Comparison of ENCODE assay signal across 8 mouse cellular contexts in the genomic region with DNA sequence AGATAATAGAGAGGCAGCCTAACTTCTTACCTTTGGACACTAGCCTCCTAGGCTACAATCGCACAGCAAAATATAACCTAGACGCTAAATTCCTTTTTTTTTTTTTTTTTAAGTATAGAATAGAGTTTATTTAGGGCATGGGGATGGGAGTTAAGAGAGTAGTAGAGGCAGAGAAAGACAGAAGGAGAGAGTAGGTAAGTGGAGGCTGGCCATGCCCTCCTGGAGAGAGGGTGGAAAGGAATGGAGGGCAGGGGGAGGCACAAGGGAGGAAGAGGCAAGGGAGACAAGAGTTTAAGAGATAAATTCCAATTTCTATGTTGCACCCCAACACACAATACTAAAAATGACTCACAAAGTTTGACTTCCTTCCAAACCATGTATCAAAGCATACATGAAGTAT. TPM values are rescaled to one million over a fixed set of nuclear protein-coding genes. Genes with fewer than 3 reads are reported as not detected.
DNase-seq lines count a peak whose midpoint lies in the region; ATAC-seq and TF ChIP-seq lines count a peak whose summit lies in the region.
"Not testable (repeated sequence)": the region's sequence is repeated elsewhere in the genome, so short reads cannot be mapped to it uniquely, and the experiment has no call there.

No protein-coding gene starts in this region.

- intact Hi-C loops in left cerebral cortex, adult 2 months (cut with DNase I): loop anchor here (10.0 kb wide), 1 partner anchor 90 kb away; the partner anchor contains the start of gene Zfp994

- TF ChIP-seq POLR2A in embryonic fibroblast, embryonic 13.5 days (IDR thresholded peaks at IDR 0.05; ENCODE audit: low read depth, low read length): not testable (repeated sequence)

- H3K4me2 ChIP-seq in heart, embryonic 11.5 days: peak overlapping the region; percentile 56
- H3K4me2 ChIP-seq in hindbrain, embryonic 16.5 days (ENCODE audit: low read length): peak overlapping the region; percentile 53
- H3K4me2 ChIP-seq in liver, embryonic 16.5 days (ENCODE audit: low read depth, low read length): peak overlapping the region; percentile 59
- peak overlapping the region; percentile 56 for H3K4me2 ChIP-seq in midbrain, embryonic 15.5 days
- H3K4me2 ChIP-seq in stomach, postnatal 0 days (replicated peaks; ENCODE audit: low read depth): peak overlapping the region; percentile 52

- not testable (repeated sequence) for H3K9ac ChIP-seq in heart, embryonic 11.5 days (ENCODE audit: low read depth, low read length); liver, embryonic 16.5 days (ENCODE audit: low read depth, low read length)
- peak overlapping the region; percentile 68 for H3K9ac ChIP-seq in hindbrain, embryonic 16.5 days (ENCODE audit: low read depth, low read length)
- peak overlapping the region; percentile 44; the same call in 1 of the 2 replicates for H3K9ac ChIP-seq in midbrain, embryonic 15.5 days
- peak overlapping the region; percentile 68; the same call in 1 of the 2 replicates for H3K9ac ChIP-seq in stomach, postnatal 0 days (ENCODE audit: low read length)

- not testable (repeated sequence) for H3K27ac ChIP-seq in embryonic fibroblast, embryonic 13.5 days (ENCODE audit: insufficient read depth, low read length); heart, embryonic 11.5 days (ENCODE audit: low read depth, low read length); hindbrain, embryonic 16.5 days (ENCODE audit: low read depth, low read length); liver, embryonic 16.5 days (ENCODE audit: low read length)
- peak overlapping the region; percentile 82 for H3K27ac ChIP-seq in left cerebral cortex, adult 2 months
- peak overlapping the region; percentile 80 for H3K27ac ChIP-seq in midbrain, embryonic 15.5 days
- H3K27ac ChIP-seq in stomach, postnatal 0 days (replicated peaks): peak overlapping the region; percentile 49; the same call in 1 of the 2 replicates

- TF ChIP-seq CTCF in embryonic fibroblast, embryonic 13.5 days (IDR thresholded peaks at IDR 0.05; ENCODE audit: borderline replicate concordance, insufficient read depth, low read length); left cerebral cortex, adult 2 months (IDR thresholded peaks at IDR 0.05); stomach, postnatal 0 days (IDR thresholded peaks at IDR 0.05; ENCODE audit: low read depth): not testable (repeated sequence)

- not testable (repeated sequence) for H3K9me3 ChIP-seq in heart, embryonic 11.5 days (replicated peaks; ENCODE audit: control insufficient read depth, low read length); hindbrain, embryonic 16.5 days (ENCODE audit: control insufficient read depth, low read length); liver, embryonic 16.5 days (replicated peaks; ENCODE audit: control insufficient read depth, low read length); midbrain, embryonic 15.5 days; stomach, postnatal 0 days (ENCODE audit: control insufficient read depth, low read length)

- not testable (repeated sequence) for H3K27me3 ChIP-seq in heart, embryonic 11.5 days (ENCODE audit: control insufficient read depth, insufficient read depth, low read length); hindbrain, embryonic 16.5 days (replicated peaks; ENCODE audit: control insufficient read depth, insufficient read depth, low read length); liver, embryonic 16.5 days (ENCODE audit: control insufficient read depth, insufficient read depth, low read depth, low read length); midbrain, embryonic 15.5 days (replicated peaks); stomach, postnatal 0 days (ENCODE audit: control insufficient read depth, insufficient read depth, low read length)

- not testable (repeated sequence) for H3K4me1 ChIP-seq in embryonic fibroblast, embryonic 13.5 days (ENCODE audit: control insufficient read depth, insufficient read depth, low read length); heart, embryonic 11.5 days (ENCODE audit: control insufficient read depth, insufficient read depth, low read length); hindbrain, embryonic 16.5 days (ENCODE audit: control insufficient read depth, insufficient read depth, low read depth, low read length); liver, embryonic 16.5 days (ENCODE audit: control insufficient read depth, low read depth, low read length); midbrain, embryonic 15.5 days; stomach, postnatal 0 days (replicated peaks; ENCODE audit: control insufficient read depth, insufficient read depth)

- DNase-seq in NIH3T3 (ENCODE audit: low read depth): peak; percentile 22
- not testable (repeated sequence) for DNase-seq in left cerebral cortex, adult 2 months (ENCODE audit: extremely low spot score in 1 of 2, low spot score in 2 of 2); stomach, postnatal 0 days (ENCODE audit: low spot score)

- H3K4me3 ChIP-seq in embryonic fibroblast, embryonic 13.5 days (ENCODE audit: insufficient read depth, low read length): peak overlapping the region; percentile 54
- peak overlapping the region; percentile 61 for H3K4me3 ChIP-seq in heart, embryonic 11.5 days (ENCODE audit: low read depth, low read length)
- H3K4me3 ChIP-seq in hindbrain, embryonic 16.5 days (ENCODE audit: low read length): peak overlapping the region; percentile 60
- H3K4me3 ChIP-seq in left cerebral cortex, adult 2 months: peak overlapping the region; percentile 77
- peak overlapping the region; percentile 72 for H3K4me3 ChIP-seq in liver, embryonic 16.5 days (ENCODE audit: low read depth, low read length)
- H3K4me3 ChIP-seq in midbrain, embryonic 15.5 days: peak overlapping the region; percentile 74
- H3K4me3 ChIP-seq in stomach, postnatal 0 days (ENCODE audit: low read depth, low read length): peak overlapping the region; percentile 56

- 15% methylated on average over 2 of the region's 2 CpGs for WGBS in heart, embryonic 11.5 days (ENCODE audit: insufficient replicate concordance)
- WGBS in hindbrain, embryonic 16.5 days: 18% methylated on average over 2 of the region's 2 CpGs
- WGBS in liver, embryonic 16.5 days (ENCODE audit: insufficient replicate concordance): 11% methylated on average over 2 of the region's 2 CpGs
- WGBS in midbrain, embryonic 15.5 days: 20% methylated on average over 2 of the region's 2 CpGs
- 3% methylated on average over 2 of the region's 2 CpGs for WGBS in stomach, postnatal 0 days

- not testable (repeated sequence) for TF ChIP-seq EP300 in stomach, postnatal 0 days (optimal IDR thresholded peaks at IDR 0.05)

- not testable (repeated sequence) for ATAC-seq in heart, embryonic 11.5 days (replicated peaks; ENCODE audit: insufficient number of reproducible peaks, low FRiP score, low TSS enrichment); hindbrain, embryonic 16.5 days; liver, embryonic 16.5 days (ENCODE audit: low read depth); midbrain, embryonic 15.5 days (replicated peaks); stomach, postnatal 0 days (ENCODE audit: low FRiP score, low TSS enrichment)

- not testable (repeated sequence) for H3K36me3 ChIP-seq in heart, embryonic 11.5 days (ENCODE audit: control insufficient read depth, insufficient read depth, low read length); hindbrain, embryonic 16.5 days (ENCODE audit: control insufficient read depth, insufficient read depth, low read length); liver, embryonic 16.5 days (ENCODE audit: control insufficient read depth, insufficient read depth); midbrain, embryonic 15.5 days (replicated peaks); stomach, postnatal 0 days (ENCODE audit: control insufficient read depth, insufficient read depth, low read length)

RNA-seq across cellular contexts. Expression of gene CT030661.1, which starts 0.6 kb away (rescaled TPM):
- 13.3 and 22.2 TPM in 2 replicates for polyA plus RNA-seq in embryonic fibroblast, embryonic 13.5 days (2011; ENCODE audit: insufficient read length, low read depth, missing spikeins)
- 8.8 and 10.4 TPM in 2 replicates for polyA plus RNA-seq in heart, embryonic 11.5 days (2014; fragmentation: Nextera tagmentation; extraction: Ambion mirVana)
- polyA plus RNA-seq in hindbrain, embryonic 16.5 days (2015; fragmentation: Nextera tagmentation; extraction: Ambion mirVana): 10.2 and 11.4 TPM in 2 replicates
- total RNA-seq in left cerebral cortex, adult 2 months (2021): 10 to 100 TPM in 1 of 2 experiments, 1 to 10 TPM in 1; 10.0 to 12.1 TPM
- polyA plus RNA-seq in liver, embryonic 16.5 days (2015; fragmentation: Nextera tagmentation; extraction: Ambion mirVana): 3.6 and 3.7 TPM in 2 replicates
- 9.9 and 12.4 TPM in 2 replicates for polyA plus RNA-seq in midbrain, embryonic 15.5 days (2015; fragmentation: Nextera tagmentation; extraction: Ambion mirVana)
- 6.9 and 7.3 TPM in 2 replicates for polyA plus RNA-seq in stomach, postnatal 0 days (2015; fragmentation: Nextera tagmentation; extraction: Ambion mirVana)

RNA-seq across cellular contexts. Expression of gene Zfp944, which starts 46.0 kb away (rescaled TPM):
- polyA plus RNA-seq in embryonic fibroblast, embryonic 13.5 days (2011; ENCODE audit: insufficient read length, low read depth, missing spikeins): 7.0 and 8.9 TPM in 2 replicates
- polyA plus RNA-seq in heart, embryonic 11.5 days (2014; fragmentation: Nextera tagmentation; extraction: Ambion mirVana): 8.8 and 10.6 TPM in 2 replicates
- 12.1 and 13.8 TPM in 2 replicates for polyA plus RNA-seq in hindbrain, embryonic 16.5 days (2015; fragmentation: Nextera tagmentation; extraction: Ambion mirVana)
- total RNA-seq in left cerebral cortex, adult 2 months (2021): 1 to 10 TPM; 9.0 to 9.1 TPM
- polyA plus RNA-seq in liver, embryonic 16.5 days (2015; fragmentation: Nextera tagmentation; extraction: Ambion mirVana): 5.1 and 5.5 TPM in 2 replicates
- 12.2 and 12.6 TPM in 2 replicates for polyA plus RNA-seq in midbrain, embryonic 15.5 days (2015; fragmentation: Nextera tagmentation; extraction: Ambion mirVana)
- 6.8 and 7.5 TPM in 2 replicates for polyA plus RNA-seq in stomach, postnatal 0 days (2015; fragmentation: Nextera tagmentation; extraction: Ambion mirVana)

RNA-seq across cellular contexts. Expression of gene Zfp758, which starts 46.0 kb away (rescaled TPM):
- 4.8 and 9.1 TPM in 2 replicates for polyA plus RNA-seq in embryonic fibroblast, embryonic 13.5 days (2011; ENCODE audit: insufficient read length, low read depth, missing spikeins)
- 7.5 and 8.4 TPM in 2 replicates for polyA plus RNA-seq in heart, embryonic 11.5 days (2014; fragmentation: Nextera tagmentation; extraction: Ambion mirVana)
- polyA plus RNA-seq in hindbrain, embryonic 16.5 days (2015; fragmentation: Nextera tagmentation; extraction: Ambion mirVana): 8.6 and 9.0 TPM in 2 replicates
- total RNA-seq in left cerebral cortex, adult 2 months (2021): 10 to 100 TPM; 10.3 to 10.7 TPM
- 4.4 and 4.6 TPM in 2 replicates for polyA plus RNA-seq in liver, embryonic 16.5 days (2015; fragmentation: Nextera tagmentation; extraction: Ambion mirVana)
- polyA plus RNA-seq in midbrain, embryonic 15.5 days (2015; fragmentation: Nextera tagmentation; extraction: Ambion mirVana): 9.7 and 10.9 TPM in 2 replicates
- polyA plus RNA-seq in stomach, postnatal 0 days (2015; fragmentation: Nextera tagmentation; extraction: Ambion mirVana): 5.6 and 6.1 TPM in 2 replicates
